Mouse (Mus musculus) cerebellum, adult 2 months (tissue): ENCODE data around the gene Zfp709.

Experiments
- CTCF ChIP-seq: fragments of 200-500 bp; IDR thresholded peaks from 2 replicates; pipeline ENCODE4 v1.5.1; 2011; ENCODE audit warnings: low read depth, mild to moderate bottlenecking, control low read depth, low read length, moderate library complexity, borderline replicate concordance; ENCODE audit not compliant: insufficient read depth
- POLR2A ChIP-seq: fragments of 200-500 bp; IDR thresholded peaks from 2 replicates; pipeline ENCODE4 v1.6.1; 2011; ENCODE audit warnings: low read length, control low read depth, borderline replicate concordance; ENCODE audit not compliant: insufficient read depth

GRCm38 (mm10) chr8:71906809-71907208 is 25.0 kb downstream of the Zfp709 start:
- no peak for TF ChIP-seq CTCF
- no peak for TF ChIP-seq POLR2A
